Mouse (Mus musculus) ES-Bruce4 (cell line): ENCODE data around the gene Cspg4. TPM values are rescaled to one million over a fixed set of nuclear protein-coding genes. Genes with fewer than 3 reads are reported as not detected.

ENCODE experiments used
- H3K27ac ChIP-seq: 2 replicates; pipeline ENCODE4 v1.5.1; 2012; ENCODE audit warnings: low read length, inconsistent platforms; ENCODE audit not compliant: insufficient read depth
- H3K27me3 ChIP-seq: 2 replicates; pipeline ENCODE4 v1.6.1; 2012; ENCODE audit warnings: mild to moderate bottlenecking, low read length, inconsistent platforms; ENCODE audit not compliant: control insufficient read depth, poor library complexity, insufficient read depth, severe bottlenecking
- H3K36me3 ChIP-seq: 2 replicates; pipeline ENCODE4 v1.6.1; 2012; ENCODE audit warnings: inconsistent platforms, mild to moderate bottlenecking, low read length, moderate library complexity; ENCODE audit not compliant: control insufficient read depth, poor library complexity, insufficient read depth, severe bottlenecking
- H3K4me1 ChIP-seq: one replicate; pipeline ENCODE4 v1.8.1; 2011; ENCODE audit warnings: low read length; ENCODE audit not compliant: control insufficient read depth, insufficient read depth
- H3K4me3 ChIP-seq: 2 replicates; pipeline ENCODE4 v1.5.1; 2011; ENCODE audit warnings: low read depth, mild to moderate bottlenecking, low read length
- H3K9ac ChIP-seq: 2 replicates; pipeline ENCODE4 v1.6.1; 2012; ENCODE audit warnings: low read depth, mild to moderate bottlenecking, inconsistent platforms; ENCODE audit not compliant: poor library complexity, severe bottlenecking
- H3K9me3 ChIP-seq: replicated peaks from 2 replicates; pipeline ENCODE4 v1.6.1; 2012; ENCODE audit warnings: mild to moderate bottlenecking, low read length, inconsistent platforms; ENCODE audit not compliant: control insufficient read depth, poor library complexity, insufficient read depth, severe bottlenecking
- CTCF ChIP-seq: IDR thresholded peaks from one replicate; pipeline ENCODE4 v1.8.1; 2011; ENCODE audit warnings: low read depth, low read length
- EP300 ChIP-seq: IDR thresholded peaks from 2 replicates; pipeline ENCODE4 v1.6.1; 2011; ENCODE audit warnings: low read depth, low read length; ENCODE audit not compliant: insufficient read depth
- POLR2A ChIP-seq: IDR thresholded peaks from one replicate; pipeline ENCODE4 v1.8.1; 2011; ENCODE audit warnings: low read length; ENCODE audit not compliant: insufficient read depth
- polyA plus RNA-seq: library from polyadenylated mRNA; stranded (reverse); fragments of >200 nt; gene quantifications from 2 replicates; pipeline ENCODE4 v1.2.4, GENCODE M21; 2011; ENCODE audit warnings: low read depth; ENCODE audit not compliant: missing spikeins, insufficient read depth, insufficient read length

Cspg4 gene
- polyA plus RNA-seq: 0.48 and 0.53 TPM in 2 replicates

- no peaks in the 10 kb centered on the region for H3K27me3 ChIP-seq
- H3K36me3 ChIP-seq: no peaks in the 10 kb centered on the region
- no peaks in the 10 kb centered on the region for H3K4me1 ChIP-seq
- TF ChIP-seq POLR2A (no peak), EP300 (no peak), CTCF (no peak)
- no peak within 1 kb of the TSS for H3K9ac ChIP-seq
- no peak within 1 kb of the TSS for H3K4me3 ChIP-seq
- no peak within 1 kb of the TSS for H3K27ac ChIP-seq
- no peaks in the 10 kb centered on the region for H3K9me3 ChIP-seq
Observed at GRCm38 (mm10) chr9:56864832-56865231, at the start of gene Cspg4. Cspg4 (plus strand) TSS chr9:56865033.

- no peaks in the 10 kb centered on the region for H3K27me3 ChIP-seq
- H3K36me3 ChIP-seq: no peaks in the 10 kb centered on the region
- H3K27ac ChIP-seq: no peak overlapping the region
- H3K9me3 ChIP-seq: no peaks in the 10 kb centered on the region
- no peak overlapping the region for H3K4me3 ChIP-seq
- TF ChIP-seq POLR2A (no peak), EP300 (no peak), CTCF (no peak)
- H3K9ac ChIP-seq: no peak overlapping the region
- H3K4me1 ChIP-seq: no peaks in the 10 kb centered on the region
Observed at GRCm38 (mm10) chr9:56824900-56825299, 39.9 kb upstream of the Cspg4 start.

GRCm38 (mm10) chr9:56825476-56826213, 39.2 kb upstream of the Cspg4 start:
- Histone ChIP-seq H3K27ac (no peak overlapping the region), H3K36me3 (no peaks in the 10 kb centered on the region), H3K4me3 (peak overlapping the region; percentile 57), H3K27me3 (no peaks in the 10 kb centered on the region), H3K4me1 (no peaks in the 10 kb centered on the region), H3K9ac (peak overlapping the region; percentile 26; the same call in 1 of the 2 replicates), H3K9me3 (no peaks in the 10 kb centered on the region)
- no peak for TF ChIP-seq POLR2A
- TF ChIP-seq CTCF: no peak
- TF ChIP-seq EP300: no peak

GRCm38 (mm10) chr9:56828146-56828545, 36.7 kb upstream of the Cspg4 start:
- TF ChIP-seq CTCF: no peak
- TF ChIP-seq POLR2A: no peak
- TF ChIP-seq EP300: no peak
- no peaks in the 10 kb centered on the region for H3K9me3 ChIP-seq
- H3K4me1 ChIP-seq: no peaks in the 10 kb centered on the region
- no peak overlapping the region for H3K27ac ChIP-seq
- no peak overlapping the region for H3K4me3 ChIP-seq
- no peak overlapping the region for H3K9ac ChIP-seq
- no peaks in the 10 kb centered on the region for H3K27me3 ChIP-seq
- no peaks in the 10 kb centered on the region for H3K36me3 ChIP-seq

- no peak overlapping the region for H3K4me3 ChIP-seq
- H3K27ac ChIP-seq: no peak overlapping the region
- no peak overlapping the region for H3K9ac ChIP-seq
- H3K27me3 ChIP-seq: no peaks in the 10 kb centered on the region
- no peak for TF ChIP-seq CTCF
- TF ChIP-seq POLR2A: no peak
- no peak for TF ChIP-seq EP300
- H3K4me1 ChIP-seq: no peaks in the 10 kb centered on the region
- no peaks in the 10 kb centered on the region for H3K9me3 ChIP-seq
- no peaks in the 10 kb centered on the region for H3K36me3 ChIP-seq
Observed at GRCm38 (mm10) chr9:56828841-56829240, 36.0 kb upstream of the Cspg4 start.

GRCm38 (mm10) chr9:56830162-56830561, 34.7 kb upstream of the Cspg4 start:
- Histone ChIP-seq H3K4me3 (no peak overlapping the region), H3K27me3 (no peaks in the 10 kb centered on the region), H3K9me3 (no peaks in the 10 kb centered on the region), H3K9ac (no peak overlapping the region), H3K4me1 (no peaks in the 10 kb centered on the region), H3K27ac (no peak overlapping the region), H3K36me3 (no peaks in the 10 kb centered on the region)
- TF ChIP-seq POLR2A: no peak
- peak; percentile 74 for TF ChIP-seq EP300
- no peak for TF ChIP-seq CTCF
